Mouse (Mus musculus) heart, embryonic 11.5 days (tissue): ENCODE data around the gene Dot1l. TPM values are rescaled to one million over a fixed set of nuclear protein-coding genes. Genes with fewer than 3 reads are reported as not detected.

ENCODE experiments used
- ATAC-seq: fragments of 200-750 bp; cut with Nextera tagmentation; replicated peaks from 2 replicates; pipeline ENCODE4 v1.8.0; 2017; ENCODE audit warnings: moderate library complexity; ENCODE audit not compliant: insufficient number of reproducible peaks, low FRiP score, low TSS enrichment
- H3K27ac ChIP-seq: fragments of 300-500 bp; sonication (generic); 2 replicates; pipeline ENCODE4 v1.5.1; 2014; ENCODE audit warnings: mild to moderate bottlenecking, low read depth, low read length
- H3K27me3 ChIP-seq: fragments of 300-500 bp; sonication (generic); 2 replicates; pipeline ENCODE4 v1.6.1; 2014; ENCODE audit warnings: mild to moderate bottlenecking, low read length, mixed read lengths; ENCODE audit not compliant: control insufficient read depth, insufficient read depth
- H3K36me3 ChIP-seq: fragments of 300-500 bp; sonication (generic); 2 replicates; pipeline ENCODE4 v1.6.1; 2014; ENCODE audit warnings: mild to moderate bottlenecking, low read length, moderate library complexity, mixed read lengths; ENCODE audit not compliant: control insufficient read depth, insufficient read depth
- H3K4me1 ChIP-seq: fragments of 300-500 bp; sonication (generic); 2 replicates; pipeline ENCODE4 v1.6.1; 2014; ENCODE audit warnings: low read length; ENCODE audit not compliant: control insufficient read depth, insufficient read depth
- H3K4me2 ChIP-seq: fragments of 300-500 bp; sonication (generic); 2 replicates; pipeline ENCODE4 v1.6.1; 2014; ENCODE audit warnings: mild to moderate bottlenecking, moderate library complexity
- H3K4me3 ChIP-seq: fragments of 300-500 bp; sonication (generic); 2 replicates; pipeline ENCODE4 v1.5.1; 2014; ENCODE audit warnings: low read depth, low read length
- H3K9ac ChIP-seq: fragments of 300-500 bp; sonication (generic); 2 replicates; pipeline ENCODE4 v1.6.1; 2014; ENCODE audit warnings: mild to moderate bottlenecking, low read depth, low read length, moderate library complexity
- H3K9me3 ChIP-seq: fragments of 300-500 bp; sonication (generic); replicated peaks from 2 replicates; pipeline ENCODE4 v1.6.1; 2016; ENCODE audit warnings: low read length; ENCODE audit not compliant: control insufficient read depth
- WGBS: fragments of 180-500 bp; shearing (Covaris S2); extraction: QIAGEN DNeasy Blood & Tissue Kit; methylation state at CpG from one replicate; pipeline ENCODE4 v1.1.7; 2014; ENCODE audit not compliant: insufficient replicate concordance; 5-methylcytosine and 5-hydroxymethylcytosine counted together
- polyA plus RNA-seq: library from polyadenylated mRNA; unstranded; fragments of >200 nt; fragmentation: Nextera tagmentation; extraction: Ambion mirVana; gene quantifications from 2 replicates; pipeline ENCODE4 v1.2.1, GENCODE M21; 2014

The Dot1l gene
- polyA plus RNA-seq, 1 experiment from 2014 or later, result 27.3 TPM

DNA sequence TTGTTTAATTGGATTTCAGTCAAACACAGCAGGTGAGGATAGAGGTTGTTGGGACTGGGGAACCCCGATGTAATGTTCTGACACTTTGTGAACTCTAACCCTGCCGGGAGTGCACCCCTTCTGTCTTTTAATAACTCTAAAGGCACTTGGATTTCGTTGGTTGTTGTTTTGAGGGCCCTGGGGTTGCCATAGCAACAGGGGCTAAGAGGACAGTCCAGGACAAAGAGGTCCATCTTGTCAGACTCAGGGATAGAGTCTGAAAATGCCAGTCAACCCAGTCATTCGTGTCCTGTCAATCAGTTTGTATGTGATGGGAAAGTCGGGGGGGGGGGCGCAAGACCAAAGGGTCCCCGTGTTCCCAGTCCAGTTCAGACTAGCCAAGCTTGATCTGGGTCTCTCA is 77.8 kb downstream of the Dot1l start:
- H3K27ac ChIP-seq, result no peak overlapping the region
- no peak overlapping the region for H3K9ac ChIP-seq
- H3K9me3 ChIP-seq, result no peaks in the 10 kb centered on the region
- no peak overlapping the region for H3K4me3 ChIP-seq
- H3K4me2 ChIP-seq, result no peak overlapping the region
- H3K4me1 ChIP-seq, result peaks cover 49% of the 10 kb centered on the region
- H3K27me3 ChIP-seq, result peaks cover 42% of the 10 kb centered on the region
- WGBS, result 63% methylated on average over 7 of the region's 7 CpGs
- no peak for ATAC-seq
- peaks cover 7% of the 10 kb centered on the region for H3K36me3 ChIP-seq

DNA sequence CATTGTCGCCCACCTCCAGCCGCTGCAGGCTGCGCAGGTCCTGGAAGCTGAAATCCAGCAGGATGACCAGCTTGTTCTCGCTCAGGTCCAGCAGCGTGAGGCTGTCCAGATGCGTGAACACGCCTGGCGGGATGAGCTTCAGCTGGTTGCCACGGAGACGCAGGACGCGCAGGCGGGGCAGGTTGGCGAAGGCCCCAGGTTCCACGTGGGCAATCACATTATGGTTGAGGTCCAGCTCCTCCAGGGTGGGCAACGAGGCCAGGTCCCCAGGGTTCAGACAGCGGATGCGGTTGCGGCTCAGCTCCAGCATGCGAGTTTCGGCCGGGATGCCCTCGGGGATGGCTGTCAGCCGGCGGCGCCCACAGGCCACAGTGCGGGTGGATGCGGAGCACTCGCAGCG is 80.6 kb downstream of the Dot1l start:
- ATAC-seq, result no peak
- H3K27me3 ChIP-seq, result peaks cover 49% of the 10 kb centered on the region
- no peaks in the 10 kb centered on the region for H3K9me3 ChIP-seq
- no peak overlapping the region for H3K4me2 ChIP-seq
- H3K36me3 ChIP-seq, result no peaks in the 10 kb centered on the region
- 0 out of 2 replicates have a peak overlapping the region, but pooled peaks have one; percentile 17 for H3K9ac ChIP-seq
- peak overlapping the region; percentile 21; the same call in 1 of the 2 replicates for H3K4me3 ChIP-seq
- peaks cover 40% of the 10 kb centered on the region for H3K4me1 ChIP-seq
- no peak overlapping the region for H3K27ac ChIP-seq
- WGBS, result 50% methylated on average over 30 of the region's 30 CpGs

DNA sequence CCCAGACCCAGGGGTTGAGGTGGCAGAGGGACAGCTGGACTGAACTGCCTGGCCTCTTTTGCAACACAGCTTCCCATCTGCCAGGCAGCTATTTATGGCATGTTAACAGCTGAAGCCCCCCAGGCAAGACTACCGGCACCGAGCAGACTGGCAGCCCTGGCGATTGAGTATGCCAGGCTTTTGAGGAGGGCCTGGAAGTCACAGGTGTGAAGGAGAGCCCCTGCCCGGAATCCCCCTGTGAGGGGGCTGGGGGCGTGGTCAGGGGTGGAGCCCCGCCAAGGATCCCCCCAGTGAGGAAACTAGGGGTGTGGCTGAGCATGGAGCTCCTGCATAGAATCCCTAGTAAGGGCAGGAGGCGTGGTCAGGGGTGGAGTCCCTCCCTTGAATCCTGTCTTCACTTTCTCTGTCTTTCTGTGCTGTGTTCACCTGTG is 82.0 kb downstream of the Dot1l start:
- Histone ChIP-seq H3K27ac (peak overlapping the region; percentile 2; the same call in 1 of the 2 replicates), H3K4me1 (peaks cover 31% of the 10 kb centered on the region), H3K4me3 (no peak overlapping the region), H3K9me3 (no peaks in the 10 kb centered on the region), H3K4me2 (no peak overlapping the region; the same call in 1 of the 2 replicates), H3K36me3 (no peaks in the 10 kb centered on the region), H3K27me3 (peaks cover 57% of the 10 kb centered on the region), H3K9ac (no peak overlapping the region)
- WGBS, result 36% methylated on average over 7 of the region's 7 CpGs
- no peak for ATAC-seq

DNA sequence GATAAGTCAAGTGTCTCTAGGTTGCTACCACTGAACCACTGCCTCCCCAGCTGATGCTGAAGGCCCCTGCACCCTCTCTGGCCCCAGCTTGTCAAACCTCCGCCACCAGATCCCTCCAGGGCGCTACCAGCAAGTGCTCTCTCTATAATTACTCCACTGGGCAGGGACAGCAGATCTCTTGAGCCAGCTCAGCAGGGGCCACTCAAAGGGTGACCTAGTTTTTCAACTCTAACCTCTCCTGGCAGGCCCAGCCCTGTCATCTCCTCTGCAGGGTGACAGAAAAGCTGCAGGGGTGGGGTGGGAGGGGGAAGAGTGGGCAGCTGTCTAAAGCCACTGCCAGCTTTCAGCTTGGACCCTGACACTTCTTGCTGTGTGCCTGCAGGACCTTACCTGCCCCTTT is 82.8 kb downstream of the Dot1l start:
- peak overlapping the region; percentile 57; the same call in 1 of the 2 replicates for H3K27ac ChIP-seq
- WGBS, result 32% methylated on average over 2 of the region's 2 CpGs
- H3K27me3 ChIP-seq, result peaks cover 66% of the 10 kb centered on the region
- no peak overlapping the region for H3K4me3 ChIP-seq
- ATAC-seq, result no peak
- no peaks in the 10 kb centered on the region for H3K9me3 ChIP-seq
- H3K36me3 ChIP-seq, result no peaks in the 10 kb centered on the region
- H3K4me1 ChIP-seq, result peaks cover 31% of the 10 kb centered on the region
- H3K9ac ChIP-seq, result 0 out of 2 replicates have a peak overlapping the region, but pooled peaks have one; percentile 56
- no peak overlapping the region; the same call in 1 of the 2 replicates for H3K4me2 ChIP-seq

DNA sequence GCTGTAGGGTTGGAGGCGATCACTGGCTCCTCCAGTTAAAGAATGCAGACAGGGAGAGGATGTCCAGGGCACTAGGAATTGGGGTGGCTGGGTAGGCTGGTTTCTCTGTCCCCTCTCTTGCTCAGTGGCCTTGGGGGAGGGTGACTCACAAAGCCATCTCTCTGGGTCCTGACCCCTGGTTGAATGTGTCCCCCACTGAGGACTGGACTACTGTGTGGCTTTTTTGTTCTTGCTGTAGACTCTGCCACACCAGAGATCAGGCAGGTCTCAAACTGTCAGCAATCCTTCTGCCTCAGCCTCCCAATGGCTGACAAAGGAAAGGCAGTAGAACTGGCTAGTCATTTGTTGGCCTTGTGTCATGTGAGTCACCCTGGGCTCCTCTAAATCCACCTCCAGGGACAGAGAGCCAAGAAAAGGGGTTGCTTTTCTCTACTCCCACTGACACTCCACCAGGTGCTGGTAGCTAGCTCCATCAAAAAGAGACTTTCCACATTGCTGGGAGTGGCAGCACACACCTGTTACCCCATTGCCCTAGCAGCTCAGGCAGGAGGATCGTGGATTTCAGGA is 83.4 kb downstream of the Dot1l start:
- ATAC-seq, result no peak
- Histone ChIP-seq H3K9me3 (no peaks in the 10 kb centered on the region), H3K4me1 (peaks cover 31% of the 10 kb centered on the region), H3K9ac (0 out of 2 replicates have a peak overlapping the region, but pooled peaks have one; percentile 56), H3K4me2 (no peak overlapping the region), H3K27me3 (peaks cover 69% of the 10 kb centered on the region), H3K4me3 (no peak overlapping the region), H3K36me3 (no peaks in the 10 kb centered on the region), H3K27ac (peak overlapping the region; percentile 57; the same call in 1 of the 2 replicates)
- 53% methylated on average over 2 of the region's 2 CpGs for WGBS

DNA sequence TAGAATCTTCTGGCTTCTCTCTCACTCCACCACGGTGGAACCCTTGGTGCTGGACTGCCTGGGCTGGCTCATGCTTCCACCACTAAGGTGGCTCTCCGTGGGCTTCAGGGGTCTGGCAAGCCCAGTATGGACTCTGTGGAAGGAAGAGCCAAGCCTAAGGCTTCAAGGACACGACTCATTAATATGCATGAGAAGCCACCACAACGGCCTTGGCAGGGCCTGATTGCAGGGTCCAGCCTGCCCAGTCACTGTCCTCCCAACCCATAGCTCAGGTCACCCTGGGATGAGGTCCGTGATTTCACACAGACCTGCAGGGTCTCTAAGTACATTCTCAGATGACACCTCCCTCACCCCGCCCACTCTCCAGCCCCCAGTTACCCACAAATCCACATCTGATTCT is 84.8 kb downstream of the Dot1l start:
- peaks cover 69% of the 10 kb centered on the region for H3K27me3 ChIP-seq

DNA sequence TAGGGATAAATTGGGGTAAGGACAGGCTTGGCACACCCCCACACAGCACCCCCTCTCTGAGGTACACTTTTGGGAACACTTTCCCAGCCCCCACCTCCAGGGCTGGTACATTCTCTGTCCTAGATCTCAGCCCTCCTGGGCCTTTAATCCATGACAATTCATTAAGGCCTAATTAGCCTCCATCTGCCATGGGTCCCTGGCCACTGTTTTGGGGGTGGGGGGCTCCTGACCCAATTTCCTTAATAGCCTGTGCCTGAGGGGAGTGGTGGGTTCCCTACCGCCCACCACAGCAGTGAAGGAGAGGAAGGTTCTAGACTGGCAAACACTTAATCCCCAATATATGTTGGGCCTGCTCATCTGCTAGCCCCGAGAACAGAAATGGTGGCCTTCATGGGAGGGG is 86.7 kb downstream of the Dot1l start:
- WGBS, result 80% methylated on average over 2 of the region's 2 CpGs
- H3K9ac ChIP-seq, result no peak overlapping the region
- H3K27ac ChIP-seq, result no peak overlapping the region
- H3K4me3 ChIP-seq, result no peak overlapping the region
- H3K4me2 ChIP-seq, result no peak overlapping the region
- H3K4me1 ChIP-seq, result peaks cover 26% of the 10 kb centered on the region
- H3K36me3 ChIP-seq, result no peaks in the 10 kb centered on the region
- H3K27me3 ChIP-seq, result peaks cover 67% of the 10 kb centered on the region
- no peak for ATAC-seq
- no peaks in the 10 kb centered on the region for H3K9me3 ChIP-seq

More for the DNA sequence above, 84.8 kb downstream of the Dot1l start:
- no peak for ATAC-seq
- H3K9me3 ChIP-seq, result no peaks in the 10 kb centered on the region
- H3K27ac ChIP-seq, result no peak overlapping the region
- peaks cover 38% of the 10 kb centered on the region for H3K4me1 ChIP-seq
- H3K4me2 ChIP-seq, result no peak overlapping the region
- 53% methylated on average over 6 of the region's 6 CpGs for WGBS
- no peak overlapping the region for H3K4me3 ChIP-seq
- H3K9ac ChIP-seq, result no peak overlapping the region
- H3K36me3 ChIP-seq, result no peaks in the 10 kb centered on the region

DNA sequence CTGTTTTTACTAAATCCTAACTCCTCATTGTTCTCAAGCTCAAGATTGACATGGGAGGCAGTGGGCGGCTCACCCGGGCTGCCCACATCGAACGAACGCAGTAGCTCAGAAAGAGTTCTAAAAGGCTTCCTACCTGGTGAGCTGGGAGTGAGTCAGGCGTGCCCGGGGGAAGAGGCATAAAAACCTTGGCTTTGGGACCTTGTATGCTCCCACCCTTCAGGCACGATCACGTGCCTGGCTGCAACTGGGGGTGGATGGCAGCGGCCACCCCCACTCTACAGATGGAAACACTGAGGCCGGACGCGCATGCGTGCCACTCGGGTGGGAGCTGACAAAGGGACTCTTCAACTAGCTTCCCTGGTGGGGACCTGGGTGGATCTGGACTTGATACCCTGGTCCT is 87.3 kb downstream of the Dot1l start:
- peaks cover 19% of the 10 kb centered on the region for H3K4me1 ChIP-seq
- 79% methylated on average over 15 of the region's 15 CpGs for WGBS
- H3K27ac ChIP-seq, result no peak overlapping the region
- H3K9ac ChIP-seq, result no peak overlapping the region
- H3K4me2 ChIP-seq, result no peak overlapping the region
- no peaks in the 10 kb centered on the region for H3K36me3 ChIP-seq
- no peaks in the 10 kb centered on the region for H3K9me3 ChIP-seq
- no peak overlapping the region for H3K4me3 ChIP-seq
- peaks cover 62% of the 10 kb centered on the region for H3K27me3 ChIP-seq
- ATAC-seq, result no peak
